Mouse (Mus musculus) inflammation-experienced regulatory T-cells, adult 6 months (primary cell): Measurements from ENCODE around the gene Naa35. TPM values are rescaled to one million over a fixed set of nuclear protein-coding genes. Genes with fewer than 3 reads are reported as not detected.

Source experiments
- ATAC-seq: one replicate; pipeline ENCODE4 v1.8.0; 2017
- polyA plus RNA-seq, 3 experiments: library from polyadenylated mRNA; unstranded; fragments of 100-300 nt; shearing (Covaris generic); gene quantifications; one replicate each; pipeline ENCODE4 v1.2.1; 2017

Naa35 gene
- 10 to 100 TPM; 93.0 to 99.2 (median 98.7) TPM for polyA plus RNA-seq

DNA sequence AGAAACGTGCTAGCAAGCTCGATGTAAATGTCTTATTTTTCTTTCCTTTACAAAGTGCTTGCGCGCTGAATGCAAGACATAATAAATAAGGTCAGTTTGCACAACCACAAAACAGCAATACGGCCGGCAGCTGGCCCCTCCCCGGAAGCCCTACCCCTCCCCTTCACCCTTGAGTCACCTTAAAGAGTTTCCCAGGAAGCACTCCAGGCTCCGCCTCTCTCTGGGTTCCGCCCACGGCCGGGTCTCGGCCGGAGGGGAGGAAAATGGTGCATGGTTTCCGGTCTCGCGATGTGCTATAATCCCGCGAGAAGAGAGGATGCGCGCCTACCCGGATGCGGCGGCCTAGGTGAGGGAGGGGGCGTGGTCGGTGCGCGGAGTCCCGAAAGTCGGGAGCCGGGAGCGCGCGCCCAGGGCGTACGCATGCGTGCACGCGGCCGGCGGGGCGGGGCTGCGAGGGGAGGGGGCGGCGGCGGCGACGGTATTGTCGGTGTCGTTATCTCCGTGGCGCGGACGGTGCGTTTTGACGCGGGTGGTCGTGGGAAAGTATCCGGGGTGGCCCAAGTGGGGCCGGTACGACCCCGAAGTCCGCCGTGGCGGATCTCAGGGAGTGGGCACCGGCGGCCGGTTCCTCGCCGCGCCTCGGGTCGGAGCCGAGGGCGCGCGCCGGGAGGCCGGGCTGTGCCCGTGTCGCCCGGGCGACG, at the start of gene Naa35, which contains the start of gene Agtpbp1:
Gene Naa35, plus strand, starts transcription at position 313 of the 701 bp plus-strand sequence.
Gene Agtpbp1, minus strand, starts transcription at position 281 of the 701 bp plus-strand sequence.
- peak; percentile 99 for ATAC-seq

DNA sequence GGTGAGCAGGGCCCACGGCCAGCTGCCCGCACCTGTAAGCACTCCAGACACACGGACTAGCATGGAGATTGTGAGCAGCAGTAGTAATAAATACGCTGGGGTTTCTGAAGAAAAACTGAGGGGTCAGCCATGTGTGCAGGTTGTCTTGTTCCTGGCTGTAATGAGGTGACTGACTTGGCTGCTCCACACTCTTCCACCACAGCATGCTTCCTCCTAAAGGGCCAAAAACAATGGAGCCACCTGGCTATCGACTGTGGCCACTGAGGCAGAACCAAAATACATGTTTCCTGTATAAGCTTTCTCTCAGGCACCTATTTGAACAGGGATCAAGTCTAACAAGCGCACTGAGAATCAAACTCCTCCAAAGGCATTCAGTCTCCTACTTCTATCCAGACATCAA, 49.3 kb upstream of the Naa35 start:
- no peak for ATAC-seq

DNA sequence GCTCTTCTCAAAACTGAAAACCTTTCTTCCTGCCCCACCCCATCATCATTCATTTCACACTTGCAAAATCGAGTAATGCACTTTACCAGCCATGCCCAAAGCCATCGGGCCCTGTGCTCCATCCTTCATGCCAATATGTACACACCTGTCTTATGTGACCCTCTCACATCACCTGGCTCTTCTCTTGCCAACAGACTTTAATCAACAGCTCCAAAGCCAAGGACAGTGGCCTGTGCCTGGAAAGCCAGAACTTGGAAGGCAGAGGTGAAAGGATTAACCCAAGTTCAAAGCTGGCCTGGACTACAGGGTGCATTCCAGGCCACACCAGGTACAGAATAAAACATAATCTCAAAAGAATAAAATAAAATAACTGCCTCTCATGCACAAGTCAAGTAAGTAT, 48.4 kb upstream of the Naa35 start:
- ATAC-seq: no peak

GRCm38 (mm10) chr13:59538661-59539060, 46.4 kb upstream of the Naa35 start:
- no peak for ATAC-seq

DNA sequence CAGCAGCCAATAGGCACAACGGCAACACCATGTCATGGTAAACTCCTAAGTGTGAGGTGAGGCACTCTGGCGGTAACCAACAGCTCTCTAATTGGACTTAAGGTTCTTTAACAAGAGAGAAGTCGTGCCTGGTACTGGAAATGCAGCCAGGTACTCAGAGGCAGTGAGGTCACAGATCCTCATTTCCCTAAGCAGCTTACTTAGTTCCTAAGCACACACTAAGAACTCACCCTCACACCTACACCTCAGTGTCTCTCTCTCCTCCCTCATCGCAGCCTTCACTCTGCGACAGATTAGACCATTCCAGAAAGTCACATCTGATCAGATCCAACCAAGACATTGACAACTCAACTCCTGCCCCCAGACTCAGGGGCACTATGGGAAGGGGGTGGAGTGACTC, 45.0 kb upstream of the Naa35 start:
- ATAC-seq: no peak

DNA sequence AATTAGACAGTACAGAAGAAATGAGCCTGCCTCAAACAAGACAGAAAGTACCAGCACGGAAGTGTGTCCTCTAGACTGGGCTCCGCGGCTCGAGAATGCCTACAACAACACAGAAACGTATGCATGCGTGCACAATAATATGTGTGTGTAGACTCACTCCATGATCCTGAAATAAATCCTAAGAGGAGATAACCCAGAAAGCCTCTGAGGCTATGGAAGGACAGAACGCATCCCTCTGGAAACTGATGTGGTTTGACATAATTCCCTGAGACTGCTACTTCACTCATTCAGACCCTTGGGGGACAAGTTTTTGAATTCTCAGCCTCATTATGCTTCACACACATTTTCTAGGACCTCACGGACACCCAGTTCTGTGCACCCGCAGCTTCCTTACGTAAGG, 42.6 kb upstream of the Naa35 start:
- no peak for ATAC-seq

GRCm38 (mm10) chr13:59547091-59547490, 38.0 kb upstream of the Naa35 start:
- ATAC-seq: peak; percentile 41

DNA sequence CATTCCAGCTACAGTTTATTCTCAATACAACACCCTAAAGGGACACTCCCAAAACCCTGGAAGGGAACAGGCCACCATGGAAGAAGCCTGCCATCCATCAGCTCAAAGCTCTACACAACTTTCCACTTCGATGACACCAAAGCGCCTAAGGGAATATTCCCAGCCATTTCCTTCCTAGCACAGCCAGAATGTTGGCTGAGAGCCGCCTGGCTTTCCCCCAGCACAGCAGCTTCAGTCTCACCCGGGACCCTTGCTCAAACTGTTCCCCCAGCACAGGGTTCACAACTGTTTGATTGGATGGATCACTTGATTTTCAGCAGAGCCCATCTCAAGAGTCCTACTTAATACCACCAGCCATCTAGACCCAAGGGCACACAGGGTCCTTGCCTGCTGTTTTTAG, 37.3 kb upstream of the Naa35 start:
- no peak for ATAC-seq

GRCm38 (mm10) chr13:59549318-59549798, 35.7 kb upstream of the Naa35 start:
- no peak for ATAC-seq

DNA sequence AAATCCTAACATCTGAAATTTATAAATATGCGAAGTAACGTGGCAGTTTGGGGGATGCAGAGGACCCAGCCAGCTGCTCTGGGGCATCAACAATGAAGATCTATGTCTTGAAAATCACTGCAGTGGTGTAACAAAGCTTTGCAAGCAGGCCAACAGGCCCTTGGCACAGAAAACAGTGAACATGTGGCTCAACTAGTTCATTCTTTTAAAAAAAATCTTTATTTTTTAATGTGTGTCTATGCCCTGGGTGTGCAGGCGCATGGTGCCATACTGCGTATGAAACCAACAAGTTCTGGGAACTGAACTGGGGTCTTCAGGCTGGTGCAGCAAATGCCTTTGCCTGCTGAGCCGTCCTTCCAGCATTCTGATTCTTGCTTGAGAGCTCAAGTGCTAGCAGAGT, 32.8 kb upstream of the Naa35 start:
- ATAC-seq: no peak

DNA sequence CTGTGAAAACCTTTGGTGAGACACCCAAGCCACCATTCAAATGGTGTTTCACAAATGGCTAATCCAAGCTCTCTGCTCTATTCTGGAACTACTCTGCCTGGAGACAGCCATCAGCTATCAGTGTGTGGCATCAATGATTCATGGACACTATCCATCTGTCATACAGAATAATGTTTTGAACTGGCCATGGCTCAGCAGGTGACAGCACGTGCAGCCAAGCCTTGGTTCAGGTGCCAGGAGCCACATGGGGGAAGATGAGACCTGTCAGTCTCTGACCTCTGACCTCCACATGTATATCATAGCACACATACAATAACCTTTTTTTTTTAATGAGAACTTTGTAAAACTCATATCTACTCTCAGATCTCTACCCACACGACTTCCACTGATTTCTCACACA, 32.3 kb upstream of the Naa35 start:
- no peak for ATAC-seq

- ATAC-seq: no peak
These were observed 30.1 kb upstream of the Naa35 start for GRCm38 (mm10) chr13:59554772-59555505.

DNA sequence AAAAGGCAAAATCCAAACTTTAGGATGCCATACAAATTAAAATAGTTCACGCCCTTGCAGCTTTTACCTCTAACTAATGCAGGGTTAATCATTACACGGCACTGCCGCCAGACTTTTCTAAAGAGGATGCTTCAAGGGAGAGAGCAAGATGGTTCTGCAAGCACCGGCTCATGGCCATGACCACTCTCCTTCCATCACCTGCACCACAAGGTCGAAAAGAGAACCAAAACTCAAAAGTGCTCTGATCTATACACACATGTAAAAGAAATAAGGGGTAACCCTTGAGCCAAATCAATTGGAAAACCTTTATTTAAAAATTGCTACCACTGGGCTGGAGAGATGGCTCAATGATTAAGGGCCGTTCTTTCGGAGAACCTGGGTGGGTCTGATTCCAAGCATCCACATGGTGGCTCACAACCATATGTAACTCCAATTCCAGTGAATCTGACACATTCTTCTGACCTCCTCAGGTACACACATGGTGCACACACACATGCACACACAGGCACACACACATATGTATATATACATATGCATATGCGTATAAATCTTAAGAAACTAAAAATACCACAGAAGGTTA, 29.4 kb upstream of the Naa35 start:
- no peak for ATAC-seq

DNA sequence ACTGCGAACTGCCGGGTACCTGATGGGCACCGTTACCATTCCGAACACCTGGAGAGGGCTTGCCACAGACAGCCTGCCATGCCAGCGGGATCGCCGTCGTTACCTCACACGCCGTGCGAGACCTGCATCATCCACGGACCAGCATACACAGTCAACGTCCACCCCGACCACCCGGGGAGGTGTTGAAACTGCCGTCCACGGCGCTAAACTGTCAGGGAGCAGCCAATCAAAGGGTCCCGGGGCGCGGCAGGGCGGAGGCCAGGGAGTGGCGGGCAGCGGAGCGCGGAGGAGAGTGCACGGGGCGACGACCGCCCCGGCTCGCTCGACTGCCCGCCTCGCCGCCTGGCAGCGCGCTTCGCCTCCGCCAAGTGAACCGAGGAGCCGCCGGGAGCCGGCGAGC, 28.4 kb upstream of the Naa35 start:
- ATAC-seq: peak; percentile 47

- peak; percentile 90 for ATAC-seq
These were observed 27.7 kb upstream of the Naa35 start for GRCm38 (mm10) chr13:59557185-59557985.

- no peak for ATAC-seq
These were observed 26.3 kb upstream of the Naa35 start for GRCm38 (mm10) chr13:59558776-59559175.

DNA sequence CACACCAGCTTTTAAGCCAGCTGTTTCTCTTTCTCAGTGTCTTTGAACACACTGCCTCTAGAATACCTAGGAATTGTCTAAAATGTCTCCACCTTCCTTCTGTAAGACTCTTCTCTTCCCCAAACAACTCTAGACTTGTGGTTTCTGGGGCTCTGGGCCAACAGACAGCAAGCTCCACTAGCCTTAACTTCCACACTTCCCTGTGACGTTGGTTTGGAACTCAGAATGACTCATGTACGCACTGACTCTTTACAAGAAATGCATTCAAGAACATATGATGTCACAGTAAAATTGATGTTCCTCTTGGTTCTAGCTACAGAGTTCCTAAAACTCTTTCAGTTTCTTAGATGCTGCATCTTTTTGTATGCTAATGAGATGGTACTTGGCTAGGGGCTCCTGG, 22.6 kb upstream of the Naa35 start:
- ATAC-seq: no peak

DNA sequence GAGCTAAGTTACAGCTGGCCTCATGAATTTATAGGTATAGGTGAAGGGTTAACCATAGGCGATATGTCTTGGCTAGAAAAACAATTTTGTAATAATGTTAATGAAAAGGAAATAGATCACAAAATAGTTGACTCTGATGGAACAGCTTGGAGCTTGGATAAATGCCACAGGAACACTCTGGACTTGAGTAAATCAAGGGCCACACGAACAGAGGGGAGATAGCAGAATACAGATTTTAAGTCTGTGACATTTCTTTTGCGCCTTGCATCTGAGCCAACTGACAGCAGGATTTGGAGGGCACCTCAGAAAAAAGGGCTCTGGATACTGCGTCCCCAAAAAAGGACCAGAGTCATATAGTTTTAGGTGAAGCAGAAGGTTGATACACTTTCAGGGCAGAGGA, 20.6 kb upstream of the Naa35 start:
- no peak for ATAC-seq

DNA sequence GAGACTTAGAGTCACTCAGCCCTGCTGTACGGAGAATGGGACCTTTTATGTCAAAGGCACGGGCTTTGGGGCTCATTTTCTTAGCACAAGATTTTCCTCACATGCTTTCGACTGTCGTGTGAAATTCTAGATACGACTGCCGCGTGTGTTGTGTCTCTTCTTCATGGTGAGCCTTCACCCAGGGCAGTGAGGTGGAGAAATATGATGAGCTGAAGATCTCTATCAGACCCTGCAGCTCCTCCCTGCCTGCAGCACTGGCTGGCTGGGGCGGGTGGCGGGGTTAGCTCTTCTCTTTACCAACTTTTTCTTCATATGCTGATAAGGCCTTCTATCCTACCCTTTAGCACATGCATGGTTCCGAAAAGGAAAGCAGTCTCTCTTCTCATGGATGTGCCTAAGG, 20.1 kb upstream of the Naa35 start:
- ATAC-seq: no peak

- ATAC-seq: no peak
These were observed 19.0 kb upstream of the Naa35 start for GRCm38 (mm10) chr13:59565945-59566520.

DNA sequence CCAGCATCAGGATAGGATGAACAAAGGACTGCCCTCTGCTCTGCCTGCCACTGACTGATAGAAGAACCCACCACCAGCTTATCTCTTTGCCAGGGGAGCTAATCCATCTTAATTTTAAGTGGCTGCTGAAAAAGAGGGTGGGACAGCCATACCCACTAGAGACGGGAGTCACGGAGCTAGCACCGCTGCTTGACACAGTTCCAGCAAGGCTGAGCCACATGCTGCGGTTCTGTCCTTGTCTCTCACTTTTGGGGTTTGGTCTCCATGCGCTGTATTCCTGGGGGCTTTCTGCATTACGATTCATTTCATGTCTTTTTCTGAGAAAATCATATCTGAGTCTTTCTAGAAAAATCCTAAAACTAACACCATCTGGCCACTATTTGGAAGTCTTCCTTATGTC, 14.0 kb upstream of the Naa35 start:
- no peak for ATAC-seq

- no peak for ATAC-seq
These were observed 12.5 kb upstream of the Naa35 start for GRCm38 (mm10) chr13:59572549-59572948.
